Mouse (Mus musculus) adrenal gland, adult 8-10 months (tissue): Measurements from ENCODE around the gene Clec2e. TPM values are rescaled to one million over a fixed set of nuclear protein-coding genes. Genes with fewer than 3 reads are reported as not detected.

Source experiments
- DNase-seq: peaks from one replicate; pipeline ENCODE4 v3.0.0; 2022
- total RNA-seq, 4 experiments: library from RNA; stranded (reverse); gene quantifications; 2 replicates each; pipeline ENCODE4 v1.2.4; 2022

Clec2e gene
- total RNA-seq, 4 experiments from 2014 or later = 0.19 TPM; not detected in 3

DNA sequence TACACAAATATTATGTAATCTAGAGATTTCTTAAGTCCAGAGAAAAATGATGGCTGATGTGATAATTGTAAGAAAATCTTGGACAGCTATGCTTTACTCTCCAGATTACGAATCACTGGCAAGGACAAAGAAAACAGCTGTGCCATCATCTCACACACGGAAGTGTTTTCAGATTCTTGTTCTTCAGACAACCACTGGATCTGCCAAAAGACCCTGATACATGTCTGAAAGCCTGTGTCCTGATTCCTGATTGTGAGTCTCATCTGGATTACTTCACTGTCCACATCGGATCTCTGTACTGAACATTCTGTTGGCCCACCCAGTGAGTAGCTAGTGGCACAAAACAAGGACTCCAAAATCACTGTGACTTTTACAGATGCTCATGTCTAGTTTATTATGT lies 44.5 kb downstream of the Clec2e start:
- DNase-seq = no peak

- peak; percentile 5 for DNase-seq
Measured at GRCm38 (mm10) chr6:129051731-129052130, 49.0 kb downstream of the Clec2e start.

DNA sequence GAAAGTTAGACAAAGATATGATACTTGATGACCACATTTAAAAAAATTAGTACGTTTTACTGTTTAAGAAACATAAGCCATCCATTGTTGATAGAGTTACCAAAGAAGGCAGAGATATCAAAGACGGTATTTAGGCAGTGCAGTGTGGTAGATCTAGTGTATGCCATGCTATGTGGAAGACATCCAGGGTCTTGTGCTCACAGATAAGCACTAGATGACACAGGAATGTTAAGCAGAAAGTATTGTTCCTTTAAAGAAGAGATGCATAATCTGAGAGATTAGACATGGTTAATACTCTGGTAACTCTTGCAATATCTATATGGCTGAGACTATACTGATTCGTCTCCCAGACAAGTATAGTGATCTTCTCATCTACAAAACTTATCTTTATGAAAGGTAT lies 49.6 kb downstream of the Clec2e start:
- no peak for DNase-seq

- DNase-seq = no peak
Measured at GRCm38 (mm10) chr6:129049596-129050251, 51.0 kb downstream of the Clec2e start.

- peak; percentile 13 for DNase-seq
Measured at GRCm38 (mm10) chr6:129048857-129049473, 51.7 kb downstream of the Clec2e start.

GRCm38 (mm10) chr6:129048381-129048780 lies 52.3 kb downstream of the Clec2e start:
- no peak for DNase-seq

DNA sequence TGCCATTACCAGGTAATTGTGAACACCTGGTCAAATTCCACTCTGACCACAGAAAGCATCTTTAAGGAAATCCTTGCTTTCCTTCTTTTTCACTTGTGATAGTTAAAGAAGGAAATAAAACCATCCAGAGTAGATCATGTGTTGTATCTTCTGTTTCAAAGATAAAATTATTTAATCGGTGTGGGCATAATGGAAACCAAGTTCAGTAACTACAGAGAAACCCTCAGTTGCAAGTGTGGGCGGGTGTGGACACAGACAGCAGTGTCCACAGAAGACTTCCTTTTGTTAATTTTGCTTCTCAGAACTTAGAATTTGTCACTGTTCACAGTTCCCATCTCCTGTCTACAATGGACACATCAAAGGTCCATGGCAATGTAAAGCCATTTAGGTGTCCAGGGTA lies 55.1 kb downstream of the Clec2e start, which contains the start of gene Klrb1f:
Gene Klrb1f, plus strand, starts transcription at position 301 of the 400 bp plus-strand sequence.
- no peak for DNase-seq

- no peak for DNase-seq
Measured at GRCm38 (mm10) chr6:129042470-129042869, 58.2 kb downstream of the Clec2e start.

Other genes starting within 250 kb of the Clec2e start
- under 1 TPM in 3 of 4 experiments, not detected in 1; 0.10 to 0.65 (median 0.22) TPM for gene Clec2i, start 213.3 kb downstream of the Clec2e start, total RNA-seq
- 1 to 10 TPM in 1 of 4 experiments, under 1 TPM in 2, not detected in 1; 0.35 to 1.0 (median 0.59) TPM for gene BC035044, start 209.8 kb downstream of the Clec2e start, total RNA-seq
- 1 to 10 TPM; 2.6 to 3.5 (median 3.1) TPM for gene Clec2g, start 166.5 kb downstream of the Clec2e start, total RNA-seq
- under 1 TPM in 2 of 4 experiments, not detected in 2; 0.32 to 0.52 TPM for gene Klrb1f, start 55.0 kb downstream of the Clec2e start, total RNA-seq
- gene Clec2d, start 79.7 kb upstream of the Clec2e start, total RNA-seq = 10 to 100 TPM; 38.2 to 55.3 (median 41.8) TPM
- under 1 TPM in 3 of 4 experiments, not detected in 1; 0.21 to 0.38 (median 0.27) TPM for gene Cd69, start 174.5 kb upstream of the Clec2e start, total RNA-seq
- not detected for gene 4922502D21Rik, start 230.9 kb upstream of the Clec2e start, total RNA-seq
- 1 to 10 TPM in 3 of 4 experiments, under 1 TPM in 1; 0.55 to 5.7 (median 2.9) TPM for gene Clec12a, start 241.8 kb upstream of the Clec2e start, total RNA-seq